Mouse (Mus musculus): ENCODE results near the gene Wwp2.

Gene Wwp2

DNA sequence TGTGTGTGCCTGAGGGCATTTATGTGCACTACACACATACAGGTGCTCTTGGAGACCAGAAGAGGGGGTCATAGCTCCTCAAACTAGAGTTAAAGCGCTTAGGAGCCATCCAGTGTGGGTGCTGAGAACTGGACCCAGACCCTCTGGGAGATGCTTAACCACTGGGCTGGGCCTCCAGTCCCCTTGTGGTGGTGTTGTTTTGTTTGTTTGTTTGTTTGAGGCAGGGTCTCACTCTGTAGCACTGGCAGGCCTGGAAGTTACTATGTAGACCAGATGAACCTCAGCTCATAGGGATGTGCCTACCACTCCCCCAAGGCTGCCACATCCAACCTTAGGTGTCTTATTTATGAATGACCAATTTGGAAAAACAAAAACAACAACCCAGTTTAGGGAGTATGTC, 70.9 kb downstream of the Wwp2 start:
- in situ Hi-C loops (cut with MboI, MseI), result loop anchor here in 1 of 2 experiments (5.0 kb wide), 1 partner anchor 45 kb away; no protein-coding TSS in a partner anchor

DNA sequence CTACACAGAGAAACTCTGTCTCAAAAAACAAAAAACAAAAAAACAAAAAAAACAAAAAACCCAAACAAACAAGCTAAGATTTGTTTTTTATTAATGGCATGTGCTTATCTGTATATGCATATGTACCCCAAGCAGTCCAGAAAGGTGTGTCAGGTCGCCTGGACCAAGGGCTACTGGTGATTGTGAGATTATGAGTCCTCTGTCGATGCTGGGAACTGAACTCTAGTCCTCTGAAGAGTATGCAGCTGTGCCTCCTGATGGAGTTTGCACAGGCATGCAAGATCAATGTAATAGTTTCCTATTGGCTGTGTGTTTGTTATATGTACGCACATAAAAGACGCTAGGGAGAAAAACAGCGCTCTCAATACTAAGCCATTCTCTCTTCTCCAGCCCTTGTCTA, 74.0 kb downstream of the Wwp2 start:
- in situ Hi-C loops (cut with MboI, MseI), result no loop called here

DNA sequence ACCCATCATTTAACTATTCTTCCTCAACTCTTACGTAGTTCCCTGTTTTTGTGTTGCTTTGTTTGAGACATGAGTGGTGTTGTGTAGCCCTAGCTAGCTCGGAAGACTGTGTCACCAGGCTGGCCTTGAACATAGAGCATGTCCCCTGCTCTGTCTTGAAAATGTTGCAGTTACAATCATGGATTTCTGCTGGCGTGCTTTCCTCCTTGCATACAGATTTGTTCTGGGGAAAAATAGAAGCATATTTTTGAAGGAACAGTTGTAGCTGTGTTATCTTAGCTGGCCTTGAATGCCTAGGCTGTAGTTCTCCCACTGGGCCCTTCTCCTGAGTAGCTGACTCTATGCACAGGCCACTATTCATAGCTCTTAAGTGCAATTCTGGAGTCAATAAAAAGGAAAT, 74.6 kb downstream of the Wwp2 start:
- in situ Hi-C loops (cut with MboI, MseI), result no loop called here

DNA sequence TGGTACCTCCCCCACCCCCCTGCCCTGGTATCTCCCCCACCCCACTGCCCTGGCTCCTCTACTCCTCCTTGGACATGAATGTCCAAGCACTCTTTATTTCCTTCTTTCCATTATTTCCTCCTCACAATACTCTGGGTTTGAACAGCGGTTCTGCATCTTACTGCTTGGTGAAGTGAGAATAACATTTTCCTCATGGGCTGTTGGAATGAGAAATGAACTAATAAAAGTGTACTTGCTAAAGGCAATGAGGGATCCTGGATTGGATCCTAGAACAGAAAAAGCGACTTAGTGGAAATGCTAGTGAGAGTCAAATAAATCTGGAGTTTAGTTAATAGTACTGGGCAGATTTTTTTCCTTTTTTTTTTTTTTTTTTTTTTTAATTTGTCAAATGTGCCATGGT, 77.1 kb downstream of the Wwp2 start:
- in situ Hi-C loops (cut with MboI, MseI), result no loop called here

DNA sequence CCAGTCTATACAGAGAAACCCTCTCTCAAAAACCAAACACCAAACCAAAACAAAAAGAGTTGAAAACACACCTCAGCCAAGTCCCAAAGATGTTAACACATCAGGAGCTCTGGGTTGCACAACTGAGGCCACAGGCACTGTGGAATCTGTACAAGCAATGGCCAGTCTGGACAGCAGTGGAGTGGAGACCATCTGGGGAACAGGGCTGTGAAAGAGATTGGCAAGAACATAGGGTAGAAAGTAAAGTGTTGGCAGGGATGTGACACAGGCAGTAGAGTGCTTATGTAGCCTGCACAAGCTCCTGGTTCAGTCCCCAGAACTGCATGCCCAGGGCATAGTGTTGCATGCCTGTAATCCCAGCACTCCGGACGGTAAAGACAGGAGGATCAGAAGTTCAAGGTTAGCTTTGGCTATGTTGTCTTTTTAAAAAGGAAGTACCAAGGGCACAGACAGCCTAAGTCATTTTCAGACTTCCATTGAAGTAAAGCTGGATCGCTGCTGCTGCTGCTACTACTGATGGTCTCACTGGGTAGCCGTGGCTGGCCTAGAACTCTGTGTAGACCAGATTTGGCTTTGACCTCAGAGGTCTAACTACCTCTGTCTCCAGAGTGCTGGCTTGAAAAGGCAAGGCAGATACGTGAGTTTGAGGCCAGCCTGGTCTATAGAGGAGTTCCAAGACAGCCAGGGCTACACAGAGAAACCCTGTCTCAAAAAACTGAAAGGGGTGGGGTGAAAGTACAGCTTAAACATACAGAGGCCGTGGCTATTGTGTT, 79.0 kb downstream of the Wwp2 start:
- in situ Hi-C loops (cut with MboI, MseI), result no loop called here

DNA sequence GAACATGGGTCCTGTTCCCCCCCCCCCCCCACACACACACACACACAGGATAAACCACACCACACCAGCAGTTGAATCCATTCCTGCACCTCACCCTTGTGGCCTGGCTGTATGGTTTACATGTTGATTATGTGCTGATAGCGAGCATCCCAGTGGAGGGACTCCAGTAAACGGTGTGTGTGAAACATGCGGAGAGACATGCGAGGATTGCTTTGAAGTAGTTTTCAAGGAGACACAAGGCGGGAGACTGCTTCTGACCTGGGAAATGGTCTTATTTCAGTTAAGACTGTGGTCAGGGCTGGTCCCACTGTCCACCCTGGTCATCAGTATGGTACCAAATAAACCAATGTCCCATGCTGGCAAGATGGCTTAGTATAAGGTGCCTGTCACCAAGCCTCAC, 82.6 kb downstream of the Wwp2 start:
- in situ Hi-C loops (cut with MboI, MseI), result no loop called here

DNA sequence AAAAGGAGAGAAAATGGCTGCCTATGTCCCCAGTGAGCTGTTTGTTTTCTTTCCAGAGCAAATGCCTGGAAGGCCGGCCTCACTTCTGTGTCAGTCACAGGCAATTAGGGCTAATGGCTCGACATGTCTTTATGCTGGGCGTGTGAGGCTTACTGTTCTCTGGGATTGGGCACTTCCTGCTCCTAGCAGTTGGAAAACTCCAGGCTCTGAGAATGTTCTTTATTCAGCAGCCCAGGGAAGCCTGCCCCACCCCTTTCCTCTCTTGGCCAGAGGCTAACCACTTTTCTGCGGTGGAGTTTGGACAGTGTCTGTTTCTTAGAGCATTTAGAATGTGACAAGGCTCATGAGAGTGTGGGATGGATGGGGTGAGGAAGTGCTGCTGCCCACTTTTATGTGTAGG, 83.7 kb downstream of the Wwp2 start:
- in situ Hi-C loops (cut with MboI, MseI), result no loop called here

DNA sequence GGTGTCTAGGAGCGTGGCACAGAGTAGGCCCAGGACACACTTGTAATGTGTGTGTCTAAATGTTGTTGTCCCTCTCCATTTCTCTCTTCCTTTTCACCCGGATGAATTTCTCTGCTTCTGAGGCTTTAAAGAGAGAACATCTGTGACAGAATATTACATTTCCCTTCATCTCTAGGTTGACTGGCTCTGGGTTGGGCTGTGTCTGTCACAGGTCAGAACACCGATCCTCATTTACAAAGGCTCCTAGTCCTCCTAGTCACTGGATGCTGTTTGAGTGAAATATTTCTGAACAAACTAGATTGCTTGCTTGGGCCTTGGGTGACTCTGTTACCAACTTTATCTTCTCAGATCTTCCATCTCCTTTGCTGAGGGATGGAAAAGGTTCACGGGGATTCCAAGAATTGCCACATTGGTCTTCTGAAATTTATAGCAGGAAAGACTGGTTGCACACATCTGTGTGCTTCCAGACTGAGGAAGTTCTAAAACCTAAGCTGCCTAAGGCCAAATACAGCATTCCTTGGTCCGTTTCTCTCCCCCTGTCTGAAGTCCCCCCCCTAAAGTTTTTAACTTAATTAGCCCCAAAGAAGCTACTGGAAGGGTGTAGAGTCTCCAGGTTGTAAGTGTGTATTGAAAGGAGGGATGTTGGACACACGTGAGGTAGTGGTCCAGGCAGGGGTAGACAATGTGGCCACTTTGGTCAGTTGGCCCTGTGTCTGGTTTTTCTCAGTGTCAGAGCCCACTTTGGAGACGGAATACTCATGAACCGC, 85.8 kb downstream of the Wwp2 start:
- in situ Hi-C loops (cut with MboI, MseI), result no loop called here

DNA sequence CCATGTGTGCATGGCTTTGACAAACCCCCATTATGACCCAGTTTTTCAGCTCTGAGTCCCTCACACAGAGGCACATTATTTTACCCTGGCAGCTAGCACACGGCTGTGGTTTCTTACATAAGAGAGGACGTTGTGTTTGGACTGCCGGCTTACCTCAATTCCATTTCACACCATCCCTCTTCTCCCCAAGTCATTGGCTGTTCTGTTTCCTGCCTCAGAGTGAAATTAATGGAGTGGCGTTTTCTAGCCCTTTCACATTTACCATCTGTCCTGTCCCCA, 86.3 kb downstream of the Wwp2 start:
- in situ Hi-C loops (cut with MboI, MseI), result no loop called here

DNA sequence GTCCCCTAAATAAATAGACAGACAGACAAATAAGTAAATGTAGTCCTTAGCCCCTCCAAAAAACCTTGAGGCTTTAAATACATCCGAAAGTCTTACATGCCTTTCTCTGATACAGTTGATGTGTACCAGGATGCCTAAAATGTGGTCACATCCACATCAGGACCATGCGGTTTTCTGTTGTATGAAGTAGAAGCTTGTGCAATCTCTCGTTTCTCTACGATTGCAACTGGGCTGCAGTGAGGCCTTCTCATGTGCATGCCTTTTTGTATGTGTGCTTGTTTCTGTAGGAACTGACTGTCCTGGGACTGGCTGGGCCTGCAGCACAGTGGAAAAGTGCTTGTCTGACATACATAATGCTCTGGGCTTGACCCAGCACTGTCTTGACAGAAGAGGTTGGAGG, 88.4 kb downstream of the Wwp2 start:
- in situ Hi-C loops (cut with MboI, MseI), result no loop called here

DNA sequence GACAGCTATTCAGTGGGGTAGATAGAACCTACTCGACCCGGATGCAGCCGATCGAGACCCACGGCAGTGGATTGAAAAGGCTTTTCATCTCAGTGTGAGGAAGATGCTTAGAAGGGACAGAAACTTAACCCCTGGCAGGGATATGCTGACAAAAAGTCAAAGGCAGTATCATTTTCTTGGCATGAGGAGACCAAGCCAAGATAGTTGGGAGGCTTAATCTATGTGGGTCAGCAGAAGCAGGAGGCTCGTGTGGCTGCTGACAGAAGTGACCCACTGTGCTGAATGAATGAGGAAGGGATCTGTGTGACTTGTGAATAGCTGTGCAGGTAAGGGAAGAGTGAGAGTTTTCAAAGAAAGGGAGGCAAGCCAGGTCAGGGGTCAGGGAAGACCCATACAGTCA, 92.6 kb downstream of the Wwp2 start:
- in situ Hi-C loops (cut with MboI, MseI), result no loop called here

DNA sequence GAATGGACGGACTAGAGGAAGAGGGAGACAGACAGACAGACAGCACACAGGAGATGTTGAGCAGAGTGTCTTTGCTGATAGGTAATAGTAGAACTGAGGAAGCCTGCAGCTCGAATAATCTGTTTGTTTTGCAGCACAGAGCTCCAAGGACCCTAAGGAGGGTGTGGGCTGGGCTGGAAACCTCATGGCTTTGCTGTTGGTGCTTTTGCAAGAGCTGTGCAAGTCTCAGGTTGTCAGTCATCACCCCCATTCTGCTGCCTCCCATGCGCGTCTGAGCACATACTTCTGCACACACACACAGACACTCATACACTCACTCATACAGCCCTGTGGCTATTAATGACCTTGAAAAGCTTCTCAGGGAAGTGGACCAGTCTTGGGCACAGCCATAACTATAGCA, 101.3 kb downstream of the Wwp2 start:
- in situ Hi-C loops (cut with MboI, MseI), result no loop called here

DNA sequence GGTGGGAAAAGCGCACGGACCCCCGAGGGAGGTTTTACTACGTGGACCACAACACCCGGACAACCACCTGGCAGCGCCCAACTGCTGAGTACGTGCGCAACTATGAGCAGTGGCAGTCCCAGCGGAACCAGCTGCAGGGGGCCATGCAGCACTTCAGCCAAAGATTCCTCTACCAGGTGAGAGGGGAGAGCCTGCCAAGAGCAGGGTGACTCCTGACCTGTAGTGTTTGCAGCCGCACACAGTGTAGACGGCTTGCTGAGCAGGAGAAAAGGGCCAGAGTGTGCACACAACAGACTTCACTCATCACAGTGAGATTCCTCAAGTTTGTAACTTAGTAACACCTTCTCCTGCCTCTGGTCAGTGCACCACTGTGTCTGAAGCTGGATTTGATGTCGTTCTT, 104.5 kb downstream of the Wwp2 start:
- in situ Hi-C loops (cut with MboI, MseI), result loop anchor here in 1 of 2 experiments (10.0 kb wide), 1 partner anchor 766 kb away; no protein-coding TSS in a partner anchor

DNA sequence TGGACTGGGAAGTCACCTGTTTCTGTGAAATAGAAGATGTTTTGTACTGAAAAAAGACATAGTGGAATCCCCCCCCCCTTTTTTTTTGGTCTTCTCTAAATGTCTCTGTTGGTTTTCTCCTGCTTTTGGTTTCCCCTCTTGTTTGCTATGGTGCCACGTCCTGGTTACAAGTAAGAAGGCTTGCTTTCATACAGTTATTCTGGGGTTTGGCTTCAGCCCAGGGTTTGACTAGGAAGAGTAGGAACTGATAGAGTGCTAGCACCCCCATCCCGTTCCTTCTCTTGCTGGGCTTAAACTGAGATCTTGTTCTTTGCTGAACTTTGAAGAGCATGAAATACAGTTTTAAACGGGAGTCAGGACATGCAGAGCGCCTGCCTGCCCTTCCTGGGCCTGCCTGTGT, 105.2 kb downstream of the Wwp2 start:
- in situ Hi-C loops (cut with MboI, MseI), result loop anchor here in 1 of 2 experiments (10.0 kb wide), 1 partner anchor 767 kb away; no protein-coding TSS in a partner anchor

DNA sequence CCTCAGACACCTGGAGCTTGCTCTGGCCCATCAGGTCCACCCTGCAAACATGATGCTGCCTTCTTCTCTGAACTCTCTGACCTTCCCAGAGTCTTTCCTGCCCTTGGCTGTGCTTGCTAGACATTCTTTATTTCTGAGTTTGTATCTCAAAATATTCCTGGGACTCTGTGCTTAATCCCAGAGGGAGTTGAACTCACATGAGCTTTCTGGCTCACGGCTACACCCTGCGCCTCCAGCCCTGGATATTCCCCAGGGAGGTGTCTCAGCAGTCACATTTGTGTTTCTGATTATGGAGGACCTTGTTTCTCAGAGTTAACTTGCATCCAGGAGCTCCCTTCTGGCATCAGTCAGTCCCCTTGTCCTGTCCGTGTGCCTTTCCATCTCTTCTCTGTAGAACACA, 106.0 kb downstream of the Wwp2 start:
- in situ Hi-C loops (cut with MboI, MseI), result loop anchor here in 1 of 2 experiments (10.0 kb wide), 1 partner anchor 767 kb away; no protein-coding TSS in a partner anchor

DNA sequence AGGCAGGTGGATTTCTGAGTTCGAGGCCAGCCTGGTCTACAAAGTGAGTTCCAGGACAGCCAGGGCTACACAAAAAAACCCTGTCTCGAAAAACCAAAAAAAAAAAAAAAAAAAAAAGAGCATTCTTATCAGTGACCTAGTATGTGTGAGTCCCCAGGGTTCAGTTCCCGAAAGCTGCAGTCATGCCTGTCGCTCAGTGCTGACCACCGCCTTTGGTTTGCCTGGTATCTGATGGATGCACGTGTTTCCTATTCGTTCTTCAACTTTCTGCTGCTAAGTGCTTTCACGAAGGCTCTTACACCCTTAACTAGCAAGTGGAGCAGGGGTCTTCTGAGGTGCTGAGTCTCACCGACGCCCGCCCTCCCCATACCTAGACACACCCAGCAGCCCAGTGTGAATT, 107.5 kb downstream of the Wwp2 start:
- in situ Hi-C loops (cut with MboI, MseI), result loop anchor here in 1 of 2 experiments (10.0 kb wide), 1 partner anchor 769 kb away; no protein-coding TSS in a partner anchor

DNA sequence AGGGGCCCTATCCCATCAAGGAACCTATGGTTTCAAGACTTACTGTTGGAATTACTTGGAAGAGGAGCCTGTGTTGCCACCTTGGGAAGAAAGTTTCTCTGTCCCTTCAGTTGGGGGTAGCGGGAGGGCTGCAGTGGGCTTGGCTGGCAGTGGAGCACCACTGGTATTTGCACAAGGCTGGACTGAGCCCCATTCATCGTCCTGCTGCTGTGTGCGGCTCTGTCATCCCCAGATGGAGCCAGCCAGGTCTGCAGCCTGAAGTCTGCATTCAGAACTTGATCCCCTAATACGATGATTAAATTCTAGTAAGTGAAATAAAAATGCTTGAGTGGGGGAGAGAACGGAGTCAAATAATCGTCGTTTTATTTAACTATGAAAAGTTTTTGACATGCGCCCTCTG, 108.0 kb downstream of the Wwp2 start:
- in situ Hi-C loops (cut with MboI, MseI), result loop anchor here in 1 of 2 experiments (10.0 kb wide), 1 partner anchor 769 kb away; no protein-coding TSS in a partner anchor

DNA sequence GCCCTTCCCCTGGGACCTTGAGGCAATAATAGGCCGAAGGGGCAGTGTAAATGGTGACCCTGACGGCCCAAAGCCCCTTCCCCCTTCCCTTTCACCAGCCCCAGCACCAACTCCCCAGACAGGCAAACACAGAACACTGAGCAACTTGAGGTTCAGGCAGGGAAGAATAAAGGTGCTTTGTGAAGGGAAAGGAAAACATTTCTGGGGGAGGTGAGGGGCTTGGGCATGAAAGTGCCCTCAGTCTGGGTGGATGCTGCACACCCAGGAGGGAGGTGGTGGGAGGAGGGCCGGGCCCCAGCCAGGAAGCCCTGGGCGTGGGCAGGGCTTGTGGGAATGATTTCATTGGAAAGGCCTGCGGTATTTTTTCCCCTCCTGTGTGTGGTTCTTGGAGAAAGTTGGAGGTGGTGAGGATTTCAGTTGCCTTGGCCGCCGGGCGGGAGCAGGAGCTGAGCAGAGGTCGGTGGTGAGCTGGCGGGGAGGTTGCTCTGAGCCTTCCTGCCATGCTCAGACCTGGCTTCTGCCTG, 108.5 kb downstream of the Wwp2 start:
- in situ Hi-C loops (cut with MboI, MseI), result loop anchor here in 1 of 2 experiments (5.0 to 10.0 kb wide), 2 partner anchors 672 to 770 kb away; partner anchors contain the start of gene Has3

DNA sequence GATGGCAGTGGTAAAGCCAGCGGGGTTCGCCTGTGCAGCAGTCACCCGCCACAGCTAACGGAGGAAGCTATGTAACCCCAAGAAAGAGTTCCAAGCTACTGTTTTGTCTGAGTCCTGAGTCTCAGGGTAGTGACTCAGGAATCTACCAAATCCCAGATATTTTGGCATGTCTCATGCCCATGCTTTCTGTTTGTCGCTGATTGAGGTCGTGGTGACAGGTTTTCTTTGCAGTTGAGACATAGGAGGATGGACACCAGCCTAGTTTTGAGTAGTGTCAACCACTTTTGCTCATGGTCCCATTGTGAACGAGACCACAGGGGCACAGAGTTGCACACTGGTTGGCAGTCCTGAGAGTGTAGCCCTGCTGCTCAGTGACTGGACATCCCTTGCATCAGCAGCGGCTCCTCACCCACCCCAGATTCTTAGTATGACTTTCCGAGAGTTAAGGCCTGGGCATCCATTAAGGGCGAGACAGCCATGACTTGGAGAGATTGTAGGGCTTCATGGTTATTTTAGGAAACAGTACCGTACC, 109.5 kb downstream of the Wwp2 start:
- in situ Hi-C loops (cut with MboI, MseI), result loop anchor here in 1 of 2 experiments (5.0 to 10.0 kb wide), 2 partner anchors 673 to 771 kb away; partner anchors contain the start of gene Has3

DNA sequence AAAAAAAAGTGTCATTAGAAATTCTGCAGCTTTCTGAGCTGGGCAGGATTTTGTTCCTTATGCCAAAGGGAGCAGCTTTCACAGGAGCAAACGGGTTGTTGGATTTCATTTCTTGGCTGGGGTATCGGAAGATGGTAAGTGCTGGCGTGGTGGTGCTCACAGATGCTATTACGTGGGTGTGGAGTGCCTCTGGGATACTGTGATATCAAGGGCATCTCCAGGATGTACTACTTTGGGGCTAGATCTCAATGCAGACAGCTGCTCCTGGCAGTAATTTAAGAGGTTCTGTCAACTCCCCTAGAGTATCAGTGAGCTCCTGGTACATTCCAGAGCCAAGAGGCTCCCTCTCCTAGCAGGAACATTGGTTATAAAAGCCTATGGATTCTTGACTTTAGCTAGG, 110.0 kb downstream of the Wwp2 start:
- in situ Hi-C loops (cut with MboI, MseI), result loop anchor here in 1 of 2 experiments (5.0 to 10.0 kb wide), 2 partner anchors 674 to 771 kb away; partner anchors contain the start of gene Has3

DNA sequence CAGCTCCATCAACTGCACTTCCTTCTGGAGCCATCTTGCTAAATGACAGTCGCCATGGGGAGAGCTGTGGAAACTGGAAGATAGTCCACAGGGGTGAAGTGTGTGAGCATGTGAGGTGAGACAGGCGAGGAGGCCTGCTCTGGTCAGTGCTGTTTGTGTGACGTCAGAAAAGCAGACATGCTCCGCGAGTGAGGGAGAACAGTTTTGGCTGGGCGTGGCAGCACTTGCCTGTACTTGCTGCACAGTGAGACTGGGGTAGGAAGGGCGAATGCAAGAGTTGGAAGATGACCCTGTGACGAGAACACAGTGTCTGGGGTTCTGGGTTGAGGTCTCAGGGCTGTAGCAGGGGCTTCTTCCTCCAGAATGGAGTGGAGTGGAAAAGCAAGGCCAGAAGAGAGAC, 110.7 kb downstream of the Wwp2 start:
- in situ Hi-C loops (cut with MboI, MseI), result loop anchor here in 1 of 2 experiments (5.0 to 10.0 kb wide), 2 partner anchors 675 to 772 kb away; partner anchors contain the start of gene Has3

DNA sequence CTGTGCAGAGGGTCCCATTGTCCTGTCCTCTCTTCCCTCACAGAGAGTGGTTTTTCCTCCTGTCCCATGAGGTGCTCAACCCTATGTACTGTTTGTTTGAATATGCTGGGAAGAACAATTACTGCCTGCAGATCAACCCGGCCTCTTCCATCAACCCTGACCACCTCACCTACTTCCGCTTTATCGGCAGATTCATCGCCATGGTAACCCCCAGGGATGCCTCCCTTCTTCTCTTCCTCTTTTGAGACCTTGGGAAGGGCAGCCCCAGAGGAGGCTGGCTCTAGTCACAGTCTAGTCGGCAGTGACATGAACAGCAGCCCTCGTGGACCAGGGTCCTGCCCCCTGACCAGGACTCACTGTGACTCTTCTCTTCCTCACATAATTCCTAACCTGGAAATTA, 116.1 kb downstream of the Wwp2 start:
- in situ Hi-C loops (cut with MboI, MseI), result no loop called here
